In the genomic region with DNA sequence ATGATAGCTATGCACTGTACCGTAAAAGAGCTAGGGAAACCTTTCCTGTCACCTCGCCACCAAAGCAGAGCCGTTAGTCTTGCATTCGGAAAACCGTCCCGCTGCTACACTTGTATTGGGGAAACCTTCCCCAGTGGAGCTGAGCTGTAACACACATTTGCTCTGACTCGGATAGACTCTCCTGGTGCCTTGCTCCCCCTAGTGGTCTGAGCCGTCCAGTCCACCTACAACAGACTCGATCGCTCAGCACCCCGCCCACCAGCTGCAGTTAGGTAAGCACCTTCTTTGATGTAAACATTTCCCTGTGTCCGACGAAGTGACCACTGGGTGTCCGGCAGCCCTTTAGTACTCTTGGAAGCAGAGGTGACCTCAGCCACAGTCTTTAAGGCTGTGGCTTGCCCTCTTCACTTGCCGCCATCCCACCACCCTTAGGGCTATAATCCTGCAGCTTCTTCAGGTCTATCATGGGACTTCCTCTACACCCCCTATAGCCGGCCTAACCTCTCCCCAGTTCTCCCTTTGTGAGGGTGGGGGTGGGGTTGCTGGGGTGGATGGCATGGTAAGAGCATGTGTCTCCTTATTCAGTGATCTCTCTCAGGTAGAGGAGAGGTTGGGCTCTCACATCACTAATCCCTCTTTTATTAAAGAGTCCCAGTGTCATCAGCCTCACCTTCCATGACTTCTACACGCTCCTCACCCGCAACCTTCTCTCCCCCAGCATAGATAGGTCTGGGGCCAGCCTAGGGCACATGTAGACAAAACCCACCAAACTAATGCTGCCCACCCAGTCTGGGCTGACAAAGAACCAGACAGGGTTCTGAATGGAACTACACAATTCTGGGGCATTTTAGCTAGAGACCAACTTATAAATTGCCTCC, we compare ENCODE assay signal across 8 mouse cellular contexts. TPM values are rescaled to one million over a fixed set of nuclear protein-coding genes. Genes with fewer than 3 reads are reported as not detected.
DNase-seq lines count a peak whose midpoint lies in the region; ATAC-seq and TF ChIP-seq lines count a peak whose summit lies in the region.

No protein-coding gene starts in this region.

- no peaks in the 10 kb centered on the region for H3K4me1 ChIP-seq in embryonic facial prominence, embryonic 11.5 days (ENCODE audit: control insufficient read depth, insufficient read depth, low read length)
- peaks cover 6% of the 10 kb centered on the region; the same call in 1 of the 2 replicates for H3K4me1 ChIP-seq in midbrain, embryonic 12.5 days
- no peaks in the 10 kb centered on the region for H3K4me1 ChIP-seq in small intestine, adult 2 months (ENCODE audit: control insufficient read depth, insufficient read depth, insufficient read length, low read length)

- intact Hi-C loops in left cerebral cortex, postnatal 4 days (cut with DNase I): no loop called here

- peak; percentile 79 for ATAC-seq in embryonic facial prominence, embryonic 11.5 days (replicated peaks; ENCODE audit: insufficient number of reproducible peaks, low FRiP score, low TSS enrichment, low read depth)
- ATAC-seq in midbrain, embryonic 12.5 days (ENCODE audit: low FRiP score, low read depth): peak; percentile 73

- H3K36me3 ChIP-seq in embryonic facial prominence, embryonic 11.5 days (replicated peaks; ENCODE audit: control insufficient read depth, insufficient read depth, low read depth, low read length): no peaks in the 10 kb centered on the region
- no peaks in the 10 kb centered on the region for H3K36me3 ChIP-seq in midbrain, embryonic 12.5 days
- H3K36me3 ChIP-seq in small intestine, adult 2 months (ENCODE audit: control insufficient read depth, insufficient read depth, low read length): no peaks in the 10 kb centered on the region

- H3K9me3 ChIP-seq in embryonic facial prominence, embryonic 11.5 days (replicated peaks; ENCODE audit: control insufficient read depth, low read length): no peaks in the 10 kb centered on the region
- no peaks in the 10 kb centered on the region for H3K9me3 ChIP-seq in midbrain, embryonic 12.5 days

- H3K9ac ChIP-seq in embryonic facial prominence, embryonic 11.5 days (replicated peaks; ENCODE audit: low read length): no peak overlapping the region
- no peak overlapping the region for H3K9ac ChIP-seq in midbrain, embryonic 12.5 days (replicated peaks)

- no peaks in the 10 kb centered on the region for H3K27me3 ChIP-seq in embryonic facial prominence, embryonic 11.5 days (ENCODE audit: control insufficient read depth, insufficient read depth, low read length)
- no peaks in the 10 kb centered on the region for H3K27me3 ChIP-seq in midbrain, embryonic 12.5 days
- H3K27me3 ChIP-seq in small intestine, adult 2 months (ENCODE audit: control insufficient read depth, insufficient read depth, low read length): no peaks in the 10 kb centered on the region

- H3K4me2 ChIP-seq in embryonic facial prominence, embryonic 11.5 days (ENCODE audit: low read depth, low read length): peak overlapping the region; percentile 11; the same call in 1 of the 2 replicates
- H3K4me2 ChIP-seq in midbrain, embryonic 12.5 days (replicated peaks): peak overlapping the region; percentile 49

- WGBS in embryonic facial prominence, embryonic 11.5 days: 11% methylated on average over 18 of the region's 18 CpGs
- WGBS in midbrain, embryonic 12.5 days: 11% methylated on average over 18 of the region's 18 CpGs
- WGBS in small intestine, adult 2 months: 12% methylated on average over 18 of the region's 18 CpGs

- H3K4me3 ChIP-seq in embryonic facial prominence, embryonic 11.5 days (ENCODE audit: low read depth, low read length): no peak overlapping the region
- H3K4me3 ChIP-seq in midbrain, embryonic 12.5 days: no peak overlapping the region
- no peak overlapping the region for H3K4me3 ChIP-seq in small intestine, adult 2 months (ENCODE audit: low read depth, low read length)

- TF ChIP-seq CTCF in small intestine, adult 2 months (IDR thresholded peaks at IDR 0.05; ENCODE audit: extremely low read depth, insufficient read length, insufficient replicate concordance, low read depth, low read length): peak; percentile 97

- peak; percentile 31 to 38 for DNase-seq in urinary bladder, adult 18-20 months (ENCODE audit: low spot score in 2 of 2)
- DNase-seq in urinary bladder, adult 2 months (ENCODE audit: low spot score): no peak
- peak; percentile 92 for DNase-seq in embryonic facial prominence, embryonic 11.5 days (ENCODE audit: low spot score)
- peak; percentile 92 for DNase-seq in heart, adult 11 months
- peak; percentile 65 for DNase-seq in kidney, adult 11 months
- DNase-seq in left cerebral cortex, postnatal 4 days: peak; percentile 77

- no peak overlapping the region for H3K27ac ChIP-seq in embryonic facial prominence, embryonic 11.5 days (replicated peaks; ENCODE audit: low read depth, low read length)
- no peak overlapping the region for H3K27ac ChIP-seq in midbrain, embryonic 12.5 days (replicated peaks)
- no peak overlapping the region for H3K27ac ChIP-seq in small intestine, adult 2 months (ENCODE audit: insufficient read depth, low read depth, low read length)

- TF ChIP-seq POLR2A in small intestine, adult 2 months (IDR thresholded peaks at IDR 0.05; ENCODE audit: low read depth, low read length): no peak

RNA-seq across cellular contexts. Expression of gene Figla, which starts 11.5 kb away (rescaled TPM):
- polyA plus RNA-seq in urinary bladder, adult 2 months (2012; rRNA removed): not detected in 2 replicates
- polyA plus RNA-seq in embryonic facial prominence, embryonic 11.5 days (2014; fragmentation: Nextera tagmentation; extraction: Ambion mirVana): not detected in 2 replicates
- total RNA-seq in left cerebral cortex, postnatal 4 days (2021): not detected
- polyA plus RNA-seq in midbrain, embryonic 12.5 days (2016; fragmentation: Nextera tagmentation; extraction: Ambion mirVana): not detected in 2 replicates
- polyA plus RNA-seq in small intestine, adult 2 months (2012; rRNA removed): not detected in 2 replicates

RNA-seq across cellular contexts. Expression of gene Add2, which starts 24.0 kb away (rescaled TPM):
- 3.4 and 4.8 TPM in 2 replicates for polyA plus RNA-seq in urinary bladder, adult 2 months (2012; rRNA removed)
- 19.1 and 22.1 TPM in 2 replicates for polyA plus RNA-seq in embryonic facial prominence, embryonic 11.5 days (2014; fragmentation: Nextera tagmentation; extraction: Ambion mirVana)
- 100 to 1,000 TPM; 256 to 274 TPM for total RNA-seq in left cerebral cortex, postnatal 4 days (2021)
- 127 and 130 TPM in 2 replicates for polyA plus RNA-seq in midbrain, embryonic 12.5 days (2016; fragmentation: Nextera tagmentation; extraction: Ambion mirVana)
- 0.30 and 1.5 TPM in 2 replicates for polyA plus RNA-seq in small intestine, adult 2 months (2012; rRNA removed)

RNA-seq across cellular contexts. Expression of gene Dusp11, which starts 43.0 kb away (rescaled TPM):
- polyA plus RNA-seq in urinary bladder, adult 2 months (2012; rRNA removed): 80.6 and 95.1 TPM in 2 replicates
- 43.7 and 45.3 TPM in 2 replicates for polyA plus RNA-seq in embryonic facial prominence, embryonic 11.5 days (2014; fragmentation: Nextera tagmentation; extraction: Ambion mirVana)
- total RNA-seq in left cerebral cortex, postnatal 4 days (2021): 100 to 1,000 TPM in 1 of 2 experiments, 10 to 100 TPM in 1; 98.3 to 114 TPM
- 42.7 and 53.7 TPM in 2 replicates for polyA plus RNA-seq in midbrain, embryonic 12.5 days (2016; fragmentation: Nextera tagmentation; extraction: Ambion mirVana)
- 8.2 and 18.7 TPM in 2 replicates for polyA plus RNA-seq in small intestine, adult 2 months (2012; rRNA removed)
